Mouse (Mus musculus) CH12.LX (cell line): Measurements from ENCODE around the gene Dbi.

Experiments
- CHD1 ChIP-seq: IDR thresholded peaks from 2 replicates; pipeline ENCODE4 v1.6.1; 2012; ENCODE audit warnings: low read depth, low read length, improper control_type of control experiment, inconsistent platforms
- CHD2 ChIP-seq: IDR thresholded peaks from 2 replicates; pipeline ENCODE4 v1.6.1; 2011; ENCODE audit warnings: low read length, improper control_type of control experiment
- JUND ChIP-seq: conservative IDR thresholded peaks from 2 replicates; pipeline ENCODE4 v1.6.1; 2011; ENCODE audit warnings: low read depth, low read length, improper control_type of control experiment
- NELFE ChIP-seq: IDR thresholded peaks from 2 replicates; pipeline ENCODE4 v1.6.1; 2011; ENCODE audit warnings: low read depth, low read length, improper control_type of control experiment

DNA sequence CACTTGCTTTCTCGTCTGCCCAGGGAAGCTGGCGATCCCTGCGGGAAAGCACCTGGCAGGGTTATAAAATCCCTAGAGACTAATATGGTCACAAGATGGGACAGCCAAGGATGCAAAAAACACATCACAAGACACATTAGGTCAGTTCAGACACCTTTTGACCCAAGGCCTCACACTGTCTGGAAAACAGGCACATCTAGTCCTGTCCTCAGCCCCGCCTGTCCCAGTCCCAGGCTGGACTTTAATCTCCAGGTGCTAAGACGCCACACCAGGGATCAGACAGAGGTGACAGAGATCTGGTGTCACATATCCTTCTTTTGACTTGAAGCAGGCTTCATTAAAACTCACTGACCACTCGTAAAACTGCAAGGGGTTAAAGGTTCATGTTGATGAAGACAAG, 50.7 kb downstream of the Dbi start:
- TF ChIP-seq JUND (no peak), NELFE (no peak), CHD1 (no peak), CHD2 (no peak)
